Mouse (Mus musculus) bone marrow, adult 2 months (tissue): Measurements from ENCODE around the gene Slc6a2. TPM values are rescaled to one million over a fixed set of nuclear protein-coding genes. Genes with fewer than 3 reads are reported as not detected.

ENCODE experiments used
- H3K27ac ChIP-seq: fragments of 200-500 bp; 2 replicates; pipeline ENCODE4 v1.5.1; 2012; ENCODE audit warnings: low read depth, mild to moderate bottlenecking, control low read depth, inconsistent platforms, low read length; ENCODE audit not compliant: control insufficient read depth, poor library complexity, insufficient read depth
- H3K4me1 ChIP-seq: fragments of 200-500 bp; 2 replicates; pipeline ENCODE4 v1.6.1; 2011; ENCODE audit warnings: low read length; ENCODE audit not compliant: control insufficient read depth, insufficient read depth
- H3K4me3 ChIP-seq: fragments of 200-500 bp; replicated peaks from 2 replicates; pipeline ENCODE3; 2011; ENCODE audit warnings: mild to moderate bottlenecking, low read depth, low read length, control low read depth; ENCODE audit not compliant: control insufficient read depth
- CTCF ChIP-seq: fragments of 200-500 bp; IDR thresholded peaks from 2 replicates; pipeline ENCODE4 v1.5.1; 2011; ENCODE audit warnings: low read length, control low read depth; ENCODE audit not compliant: control insufficient read depth, insufficient read depth
- POLR2A ChIP-seq: fragments of 200-500 bp; IDR thresholded peaks from 2 replicates; pipeline ENCODE4 v1.6.1; 2011; ENCODE audit warnings: low read depth, mild to moderate bottlenecking, control low read depth, low read length, borderline replicate concordance; ENCODE audit not compliant: control insufficient read depth
- WGBS: fragments of 180-500 bp; shearing (Covaris S2); methylation state at CpG from one replicate; pipeline ENCODE4 v1.1.7; 2018; 5-methylcytosine and 5-hydroxymethylcytosine counted together
- polyA plus RNA-seq: library from polyadenylated mRNA; stranded (reverse); fragments of >200 nt; gene quantifications from 2 replicates; pipeline ENCODE4 v1.2.4, GENCODE M21; 2011; ENCODE audit warnings: low replicate concordance; ENCODE audit not compliant: missing spikeins, insufficient read depth, insufficient read length

The Slc6a2 gene
- not detected in 2 replicates for polyA plus RNA-seq

DNA sequence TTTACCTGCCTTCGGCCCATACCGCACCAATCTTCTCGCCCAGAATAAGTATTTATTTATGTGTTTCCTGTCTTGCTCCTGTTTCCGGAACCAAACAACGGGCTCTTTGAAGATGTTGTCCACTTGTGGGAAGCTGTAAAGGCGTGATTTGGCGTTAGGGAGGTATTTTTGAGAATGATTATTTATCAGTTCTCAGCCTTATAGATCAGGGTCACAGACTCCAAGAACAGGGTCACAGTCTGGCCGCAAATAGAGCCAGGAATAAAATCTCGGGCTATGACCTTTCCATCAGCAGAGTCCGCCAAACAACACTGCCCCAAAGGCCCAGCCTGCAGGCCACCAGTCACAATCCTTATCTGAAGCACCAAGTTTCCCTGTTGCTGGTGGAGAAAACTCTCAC, at the start of gene Slc6a2:
Gene Slc6a2 (plus strand): TSS at position 301 of the 400 bp plus-strand sequence.
- 63% methylated on average over 10 of the region's 10 CpGs for WGBS
- no peaks in the 10 kb centered on the region for H3K4me1 ChIP-seq
- TF ChIP-seq CTCF, result no peak
- TF ChIP-seq POLR2A, result no peak
- H3K4me3 ChIP-seq, result no peak within 1 kb of the TSS
- H3K27ac ChIP-seq, result no peak within 1 kb of the TSS

GRCm38 (mm10) chr8:92911477-92911876, 48.4 kb upstream of the Slc6a2 start:
- WGBS, result 67% methylated on average over 3 of the region's 3 CpGs
- H3K4me1 ChIP-seq, result no peaks in the 10 kb centered on the region; the same call in 1 of the 2 replicates
- no peak for TF ChIP-seq POLR2A
- H3K27ac ChIP-seq, result no peak overlapping the region
- no peak overlapping the region for H3K4me3 ChIP-seq

GRCm38 (mm10) chr8:92913396-92913795, 46.5 kb upstream of the Slc6a2 start:
- WGBS, result 76% methylated on average over 7 of the region's 7 CpGs
- H3K4me1 ChIP-seq, result no peaks in the 10 kb centered on the region
- no peak overlapping the region for H3K4me3 ChIP-seq

GRCm38 (mm10) chr8:92916082-92916481, 43.8 kb upstream of the Slc6a2 start:
- Histone ChIP-seq H3K4me1 (no peaks in the 10 kb centered on the region), H3K27ac (no peak overlapping the region), H3K4me3 (no peak overlapping the region)
- no peak for TF ChIP-seq POLR2A
- no peak for TF ChIP-seq CTCF
- WGBS, result 61% methylated on average over 3 of the region's 3 CpGs

More at GRCm38 (mm10) chr8:92913396-92913795, 46.5 kb upstream of the Slc6a2 start:
- no peak overlapping the region for H3K27ac ChIP-seq
- TF ChIP-seq POLR2A (no peak), CTCF (no peak)

GRCm38 (mm10) chr8:92921768-92922167, 38.1 kb upstream of the Slc6a2 start:
- TF ChIP-seq POLR2A (no peak), CTCF (no peak)
- WGBS, result 82% methylated on average over 3 of the region's 3 CpGs
- no peaks in the 10 kb centered on the region for H3K4me1 ChIP-seq
- H3K4me3 ChIP-seq, result no peak overlapping the region
- no peak overlapping the region for H3K27ac ChIP-seq

GRCm38 (mm10) chr8:92928986-92929385, 30.9 kb upstream of the Slc6a2 start:
- TF ChIP-seq CTCF (no peak), POLR2A (no peak)
- WGBS, result 80% methylated on average over 4 of the region's 4 CpGs
- Histone ChIP-seq H3K27ac (no peak overlapping the region), H3K4me1 (no peaks in the 10 kb centered on the region), H3K4me3 (no peak overlapping the region)

DNA sequence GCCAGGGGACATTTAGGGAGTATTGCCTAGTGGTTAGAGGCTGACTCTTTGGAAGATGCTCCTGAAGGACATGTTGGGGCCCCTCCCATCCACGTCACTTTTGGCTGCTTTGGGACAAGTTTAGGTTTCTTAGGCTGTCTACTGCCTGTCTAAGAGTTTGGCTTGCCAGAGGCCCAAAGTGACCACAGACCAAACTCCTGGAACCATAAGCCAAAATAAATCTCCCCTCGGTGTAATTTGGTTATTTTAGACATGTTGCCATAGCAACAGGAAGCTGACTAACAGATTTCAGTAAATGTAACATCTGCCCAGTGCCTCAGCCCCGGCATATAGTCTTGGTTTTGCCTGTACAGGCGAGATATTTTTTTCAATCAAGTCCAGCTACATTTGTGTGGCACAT, 21.8 kb upstream of the Slc6a2 start:
- Histone ChIP-seq H3K4me3 (no peak overlapping the region), H3K27ac (no peak overlapping the region), H3K4me1 (no peaks in the 10 kb centered on the region)
- 49% methylated on average over 4 of the region's 4 CpGs for WGBS
- no peak for TF ChIP-seq CTCF
- TF ChIP-seq POLR2A, result no peak

DNA sequence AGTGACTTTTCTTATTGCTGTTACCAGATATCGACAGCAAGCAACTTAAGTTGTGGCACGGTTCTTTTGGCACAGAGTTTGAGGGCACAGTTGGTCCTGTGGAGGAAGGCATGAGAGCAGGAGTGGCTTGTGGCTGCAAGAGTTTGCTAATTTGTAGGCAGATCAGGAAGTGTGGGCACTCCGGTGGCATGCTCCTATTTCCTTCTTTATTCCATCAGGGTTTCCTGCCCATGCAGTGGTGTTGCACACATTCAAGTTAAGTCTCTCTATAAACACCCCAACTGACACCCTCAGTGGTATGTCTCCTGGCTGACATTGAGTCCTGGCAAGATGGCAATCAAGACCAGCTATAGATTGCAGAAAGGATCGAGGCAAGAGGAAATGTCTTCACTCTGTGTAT, 10.8 kb upstream of the Slc6a2 start:
- TF ChIP-seq CTCF (no peak), POLR2A (no peak)

GRCm38 (mm10) chr8:92950639-92951371, 9.1 kb upstream of the Slc6a2 start:
- no peak overlapping the region for H3K4me3 ChIP-seq
- peaks cover 4% of the 10 kb centered on the region for H3K4me1 ChIP-seq
- H3K27ac ChIP-seq, result no peak overlapping the region
- TF ChIP-seq POLR2A (no peak), CTCF (no peak)
- WGBS, result 67% methylated on average over 12 of the region's 12 CpGs

More for the DNA sequence above, 10.8 kb upstream of the Slc6a2 start:
- Histone ChIP-seq H3K27ac (no peak overlapping the region), H3K4me3 (no peak overlapping the region), H3K4me1 (peaks cover 4% of the 10 kb centered on the region)
- 5% methylated on average over 4 of the region's 4 CpGs for WGBS
